Mouse (Mus musculus) hindbrain, postnatal 0 days (tissue): Measurements from ENCODE around the gene Gm20821. TPM values are rescaled to one million over a fixed set of nuclear protein-coding genes. Genes with fewer than 3 reads are reported as not detected.
"Not testable (repeated sequence)": the region's sequence is repeated elsewhere in the genome, so short reads cannot be mapped to it uniquely, and the experiment has no call there.

ENCODE experiments used
- ATAC-seq: fragments of 200-750 bp; cut with Nextera tagmentation; 2 replicates; pipeline ENCODE4 v1.8.0; 2017; ENCODE audit warnings: mild to moderate bottlenecking, moderate TSS enrichment, moderate library complexity
- DNase-seq: peaks from one replicate; pipeline ENCODE4 v3.0.0-alpha.2; 2015; ENCODE audit warnings: low spot score
- H3K27ac ChIP-seq: fragments of 300-500 bp; sonication (generic); 2 replicates; pipeline ENCODE4 v1.5.1; 2014; ENCODE audit warnings: mild to moderate bottlenecking
- H3K27me3 ChIP-seq: fragments of 300-500 bp; sonication (generic); 2 replicates; pipeline ENCODE4 v1.6.1; 2014; ENCODE audit warnings: low read length, mixed read lengths; ENCODE audit not compliant: insufficient read depth
- H3K36me3 ChIP-seq: fragments of 300-500 bp; sonication (generic); 2 replicates; pipeline ENCODE4 v1.6.1; 2014; ENCODE audit warnings: low read length, mixed read lengths; ENCODE audit not compliant: insufficient read depth
- H3K4me1 ChIP-seq: fragments of 300-500 bp; sonication (generic); 2 replicates; pipeline ENCODE4 v1.6.1; 2014; ENCODE audit warnings: antibody characterized with exemption, low read length, mixed read lengths; ENCODE audit not compliant: insufficient read depth
- H3K4me2 ChIP-seq: fragments of 300-500 bp; sonication (generic); 2 replicates; pipeline ENCODE4 v1.6.1; 2014; ENCODE audit warnings: low read depth, mild to moderate bottlenecking, low read length, moderate library complexity, mixed read lengths
- H3K4me3 ChIP-seq: fragments of 300-500 bp; sonication (generic); 2 replicates; pipeline ENCODE4 v1.5.1; 2014; ENCODE audit warnings: low read length
- H3K9ac ChIP-seq: fragments of 300-500 bp; sonication (generic); replicated peaks from 2 replicates; pipeline ENCODE4 v1.6.1; 2014; ENCODE audit warnings: mild to moderate bottlenecking, low read length, moderate library complexity, mixed read lengths
- H3K9me3 ChIP-seq: fragments of 300-500 bp; sonication (generic); 2 replicates; pipeline ENCODE4 v1.6.1; 2016; ENCODE audit warnings: low read length, mixed read lengths
- WGBS: fragments of 180-500 bp; shearing (Covaris S2); extraction: QIAGEN DNeasy Blood & Tissue Kit; methylation state at CpG from one replicate; pipeline ENCODE4 v1.1.7; 2014; 5-methylcytosine and 5-hydroxymethylcytosine counted together
- polyA plus RNA-seq: library from polyadenylated mRNA; unstranded; fragments of >200 nt; fragmentation: Nextera tagmentation; extraction: Ambion mirVana; gene quantifications from 2 replicates; pipeline ENCODE4 v1.2.1, GENCODE M21; 2015
- total RNA-seq: library from RNA; depleted of rRNA; stranded (reverse); fragments of >200 nt; gene quantifications from 2 replicates; pipeline ENCODE4 v1.2.3, GENCODE M21; 2014; rRNA removed

The Gm20821 gene
- not detected in 2 replicates for total RNA-seq
- not detected in 2 replicates for polyA plus RNA-seq

- not testable (repeated sequence) for H3K4me3 ChIP-seq, H3K9ac ChIP-seq, H3K9me3 ChIP-seq, H3K27me3 ChIP-seq, H3K4me2 ChIP-seq, H3K4me1 ChIP-seq, ATAC-seq, H3K27ac ChIP-seq, DNase-seq, H3K36me3 ChIP-seq
- 47% methylated on average over 2 of the region's 2 CpGs for WGBS
Observed at GRCm38 (mm10) chrY:9781504-9781903, at the start of gene Gm20821. Gene Gm20821 (plus strand): TSS chrY:9781804.
